Mouse (Mus musculus) neutrophil, adult 59 days (primary cell): Measurements from ENCODE around the gene Pde6h. TPM values are rescaled to one million over a fixed set of nuclear protein-coding genes. Genes with fewer than 3 reads are reported as not detected.

Experiments used
- total RNA-seq, 2 experiments: library from RNA; stranded (reverse); gene quantifications; 1 replicate in 1 of 2; 2 replicates in 1 of 2; pipeline ENCODE4 v1.2.4; 2023

The Pde6h gene
- under 1 TPM in 1 of 2 experiments, not detected in 1; 0.07 TPM for total RNA-seq

DNA sequence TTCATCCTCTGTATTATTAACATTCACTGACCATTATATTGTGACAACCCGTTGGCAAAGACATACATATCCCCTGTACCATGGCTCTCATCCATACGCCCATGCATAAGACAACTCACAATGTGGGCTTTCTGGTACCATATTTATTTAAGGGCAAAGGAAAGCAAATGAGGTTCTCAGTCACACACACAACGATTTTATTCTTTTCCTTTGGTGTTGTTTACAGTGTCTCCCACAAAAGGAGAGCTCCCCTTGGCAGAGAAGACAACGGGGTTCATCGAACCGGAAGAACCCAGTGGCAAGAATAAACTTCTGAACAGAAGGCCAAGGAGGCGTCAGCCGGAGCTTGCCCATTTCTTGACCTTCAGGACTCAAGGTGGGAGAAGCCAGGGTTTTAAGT, at the start of gene Pde6h:
TSS of gene Pde6h (plus strand) at position 301 of the 400 bp plus-strand sequence.

DNA sequence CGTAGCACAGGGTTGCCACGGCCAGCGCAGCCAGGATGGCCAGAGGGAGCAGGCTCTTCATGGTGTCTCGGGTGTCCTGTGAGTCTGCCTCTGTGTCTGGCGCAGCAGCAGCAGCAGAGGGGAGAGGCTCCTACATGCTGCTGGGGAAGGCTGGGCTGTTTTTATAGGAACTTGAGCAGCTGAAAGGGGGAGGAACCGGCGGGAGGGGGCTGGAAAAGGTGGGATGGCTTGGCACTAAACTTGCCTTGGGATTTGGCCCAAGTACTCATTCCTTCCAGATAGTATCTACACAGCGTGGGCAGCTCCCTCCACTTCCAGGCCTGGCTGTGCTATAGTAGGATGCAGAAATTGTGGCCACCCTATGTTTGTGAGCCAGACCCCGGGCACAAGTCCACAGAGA, 48.0 kb upstream of the Pde6h start, which contains the start of gene Mgp:
TSS of gene Mgp (minus strand) at position 154 of the 400 bp plus-strand sequence.

DNA sequence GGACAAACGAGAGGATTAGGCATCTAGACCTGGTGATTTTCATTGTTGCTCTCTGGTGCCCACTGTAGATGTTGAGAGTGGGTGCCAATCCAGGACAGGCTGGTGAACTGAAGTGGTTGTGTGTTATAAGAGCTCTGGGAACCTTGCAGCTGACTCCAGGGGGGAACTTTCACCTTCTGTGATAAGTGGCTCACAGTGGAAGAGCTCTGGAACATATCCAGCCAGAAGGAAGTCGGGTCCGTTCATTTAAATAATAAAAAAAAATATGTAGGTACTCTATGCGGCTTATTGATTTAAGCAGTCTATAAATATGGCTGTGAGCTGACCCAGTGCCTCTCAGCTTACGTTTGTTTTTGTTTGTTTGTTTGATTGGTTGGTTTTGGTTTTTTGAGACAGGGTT, 1.6 kb upstream of the Pde6h start, which contains the start of gene Erp27:
TSS of gene Erp27 (minus strand) at position 101 of the 400 bp plus-strand sequence.

DNA sequence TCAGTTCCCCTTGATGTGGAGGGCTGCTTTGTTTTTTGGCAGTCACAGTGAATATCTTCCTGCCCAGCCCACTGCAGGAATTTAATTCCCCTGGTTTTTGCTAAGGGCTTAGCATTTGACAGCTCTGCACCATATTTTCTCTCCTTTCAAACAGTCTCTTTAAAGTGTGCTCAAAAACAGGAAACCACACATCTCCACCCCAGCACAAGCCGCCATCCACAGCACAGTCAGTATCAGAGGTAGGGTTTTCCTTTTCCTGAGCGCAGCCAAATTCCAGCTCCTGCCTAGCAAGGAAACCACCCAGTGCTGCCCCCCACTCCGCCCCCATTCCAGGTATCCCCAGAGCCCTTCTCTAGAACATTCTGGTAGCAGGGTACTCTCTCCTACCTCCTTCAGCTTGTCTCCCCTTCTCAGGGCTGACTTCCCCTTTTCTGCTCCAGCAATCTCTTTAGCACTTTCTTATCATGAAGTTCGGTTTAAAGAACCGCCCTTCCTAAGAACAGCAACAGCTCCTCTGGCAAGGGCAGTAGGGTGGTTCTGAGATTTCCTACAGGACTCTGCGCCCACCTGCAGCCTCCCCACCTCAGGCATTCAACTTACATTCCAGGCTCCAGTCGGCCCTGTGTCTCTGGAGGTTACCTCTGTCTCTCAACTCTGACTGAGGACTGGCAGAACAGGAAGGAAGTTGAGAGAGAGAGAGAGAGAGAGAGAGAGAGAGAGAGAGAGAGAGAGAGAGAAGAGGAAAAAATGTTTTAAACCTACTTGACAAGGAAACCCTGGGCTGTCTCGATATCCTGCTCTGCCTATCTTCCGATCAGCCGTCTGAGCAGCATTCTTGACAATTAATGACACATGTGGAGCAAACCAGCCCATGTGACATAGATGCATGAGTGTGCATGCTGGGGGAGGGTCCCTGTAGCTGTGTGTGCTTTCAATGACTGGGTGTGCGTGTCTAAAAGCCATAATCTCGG, 17.7 kb downstream of the Pde6h start, which contains the start of gene Arhgdib:
TSS of gene Arhgdib (minus strand) at position 849 of the 971 bp plus-strand sequence.

Other genes with a start within 250 kb of the Pde6h start
- gene Gucy2c, start 142.1 kb upstream of the Pde6h start, total RNA-seq = under 1 TPM; 0.31 to 0.53 TPM
- gene Hist4h4, start 119.4 kb upstream of the Pde6h start, total RNA-seq = 10 to 100 TPM; 68.4 to 70.9 TPM
- gene H2afj, start 115.6 kb upstream of the Pde6h start, total RNA-seq = 10 to 100 TPM; 86.8 to 98.0 TPM
- gene BC049715, start 96.2 kb upstream of the Pde6h start, total RNA-seq = 1 to 10 TPM; 2.5 to 2.8 TPM
- gene Wbp11, start 95.6 kb upstream of the Pde6h start, total RNA-seq = 100 to 1,000 TPM in 1 of 2 experiments, 10 to 100 TPM in 1; 94.5 to 101 TPM
- gene Smco3, start 88.4 kb upstream of the Pde6h start, total RNA-seq = not detected
- 1 to 10 TPM in 1 of 2 experiments, under 1 TPM in 1; 0.24 to 1.1 TPM for gene Art4, start 66.1 kb upstream of the Pde6h start, total RNA-seq
- gene Mgp, start 48.0 kb upstream of the Pde6h start, total RNA-seq = not detected
- 1 to 10 TPM; 4.8 to 5.0 TPM for gene Erp27, start 1.7 kb upstream of the Pde6h start, total RNA-seq
- 1,000 to 10,000 TPM; 2,191 to 2,276 TPM for gene Arhgdib, start 18.1 kb downstream of the Pde6h start, total RNA-seq
- gene Rerg, start 246.7 kb downstream of the Pde6h start, total RNA-seq = not detected